ENCODE assay signal across 8 mouse cellular contexts in the genomic region with DNA sequence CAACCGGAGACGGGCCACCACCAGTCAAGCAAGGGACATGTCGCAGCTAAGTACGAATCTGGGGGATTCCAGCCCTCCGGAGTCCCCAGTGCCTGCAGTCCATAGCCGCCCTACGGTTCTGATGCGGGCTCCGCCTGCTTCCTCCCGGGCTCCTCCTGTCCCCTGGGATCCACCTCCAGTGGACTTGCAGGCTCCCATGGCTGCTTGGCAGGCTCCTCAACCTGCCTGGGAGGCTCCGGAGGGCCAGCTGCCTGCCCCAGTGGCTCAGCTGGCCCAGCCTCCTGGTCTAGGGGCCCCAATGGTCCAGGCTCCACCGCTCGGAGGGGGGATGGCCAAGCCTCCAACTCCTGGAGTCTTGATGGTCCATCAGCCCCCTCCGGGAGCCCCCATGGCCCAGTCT. TPM values are rescaled to one million over a fixed set of nuclear protein-coding genes. Genes with fewer than 3 reads are reported as not detected.
A peak's percentile ranks its signal among the peaks of the same experiment; 100 is the strongest.
DNase-seq lines count a peak whose midpoint lies in the region; ATAC-seq and TF ChIP-seq lines count a peak whose summit lies in the region.

No protein-coding gene starts in this region.

- no peaks in the 10 kb centered on the region for H3K36me3 ChIP-seq in neural tube, embryonic 11.5 days (ENCODE audit: control insufficient read depth, insufficient read depth, low read length)
- no peaks in the 10 kb centered on the region for H3K36me3 ChIP-seq in limb, embryonic 14.5 days (ENCODE audit: control insufficient read depth, insufficient read depth, low read length)

- peak; percentile 67 for ATAC-seq in neural tube, embryonic 11.5 days (ENCODE audit: insufficient read depth, low FRiP score, low TSS enrichment)
- peak; percentile 34 for ATAC-seq in limb, embryonic 14.5 days (ENCODE audit: low FRiP score, low read depth)
- ATAC-seq in frontal cortex, adult (ENCODE audit: low TSS enrichment): no peak

- H3K27ac ChIP-seq in neural tube, embryonic 11.5 days (ENCODE audit: low read depth, low read length): 0 out of 2 replicates have a peak overlapping the region, but pooled peaks have one; percentile 44
- 0 out of 2 replicates have a peak overlapping the region, but pooled peaks have one; percentile 55 for H3K27ac ChIP-seq in limb, embryonic 14.5 days (replicated peaks; ENCODE audit: low read depth, low read length)

- no peak for TF ChIP-seq POLR2A in limb, embryonic 14.5 days (IDR thresholded peaks at IDR 0.05; ENCODE audit: borderline replicate concordance, extremely low read depth, insufficient read depth, insufficient read length)

- 44% methylated on average over 14 of the region's 14 CpGs for WGBS in neural tube, embryonic 11.5 days
- 35% methylated on average over 11 of the region's 14 CpGs for WGBS in limb, embryonic 14.5 days

- H3K4me3 ChIP-seq in neural tube, embryonic 11.5 days (ENCODE audit: low read depth, low read length): peak overlapping the region; percentile 46
- H3K4me3 ChIP-seq in limb, embryonic 14.5 days (replicated peaks; ENCODE audit: low read length): peak overlapping the region; percentile 50

- peak overlapping the region; percentile 70 for H3K9ac ChIP-seq in neural tube, embryonic 11.5 days (ENCODE audit: low read length)
- H3K9ac ChIP-seq in limb, embryonic 14.5 days (ENCODE audit: low read depth, low read length, severe bottlenecking): peak overlapping the region; percentile 71

- H3K27me3 ChIP-seq in neural tube, embryonic 11.5 days (ENCODE audit: control insufficient read depth, insufficient read depth, low read length): no peaks in the 10 kb centered on the region
- H3K27me3 ChIP-seq in limb, embryonic 14.5 days (ENCODE audit: control insufficient read depth, insufficient read depth, low read length): no peaks in the 10 kb centered on the region

- peak; percentile 54 for DNase-seq in adrenal gland, postnatal 14 days
- DNase-seq in adrenal gland, adult (ENCODE audit: inconsistent age in 2 of 2, low spot score in 1 of 2): no peak
- no peak for DNase-seq in neural tube, embryonic 11.5 days (ENCODE audit: low spot score)
- no peak for DNase-seq in neural tube, embryonic 10.5 days (ENCODE audit: extremely low spot score, low spot score)
- no peak for DNase-seq in limb, embryonic 14.5 days (ENCODE audit: low spot score)
- peak; percentile 41 for DNase-seq in testis, postnatal 10 days (ENCODE audit: low spot score)
- DNase-seq in right cerebral cortex, adult 2 months (ENCODE audit: low spot score in 2 of 2): no peak

- H3K4me2 ChIP-seq in neural tube, embryonic 11.5 days (ENCODE audit: low read depth): peak overlapping the region; percentile 61
- peak overlapping the region; percentile 57 for H3K4me2 ChIP-seq in limb, embryonic 14.5 days (replicated peaks; ENCODE audit: low read depth, low read length, severe bottlenecking)

- peaks cover 5% of the 10 kb centered on the region; the same call in 1 of the 2 replicates for H3K9me3 ChIP-seq in neural tube, embryonic 11.5 days (ENCODE audit: control insufficient read depth, low read length)
- H3K9me3 ChIP-seq in limb, embryonic 14.5 days (ENCODE audit: control insufficient read depth, low read length): peaks cover 7% of the 10 kb centered on the region; the same call in 1 of the 2 replicates

- H3K4me1 ChIP-seq in neural tube, embryonic 11.5 days (ENCODE audit: control insufficient read depth, insufficient read depth, low read length): no peaks in the 10 kb centered on the region
- no peaks in the 10 kb centered on the region for H3K4me1 ChIP-seq in limb, embryonic 14.5 days (ENCODE audit: control insufficient read depth, insufficient read depth, low read length)

RNA-seq across cellular contexts. Expression of a gene that starts 0.5 kb away (rescaled TPM):
- total RNA-seq in adrenal gland, postnatal 14 days (2021): 2.0 and 3.1 TPM in 2 replicates
- 6.0 and 7.5 TPM in 2 replicates for polyA plus RNA-seq in neural tube, embryonic 11.5 days (2014; fragmentation: Nextera tagmentation; extraction: Ambion mirVana)
- 35.7 and 49.9 TPM in 2 replicates for polyA plus RNA-seq in limb, embryonic 14.5 days (2012; rRNA removed)
- polyA plus RNA-seq in limb, embryonic 14.5 days (2014; fragmentation: Nextera tagmentation; extraction: Ambion mirVana): 5.5 and 7.2 TPM in 2 replicates

RNA-seq across cellular contexts. Expression of a gene that starts 30.9 kb away (rescaled TPM):
- total RNA-seq in adrenal gland, postnatal 14 days (2021): 77.8 and 79.0 TPM in 2 replicates
- 190 and 203 TPM in 2 replicates for polyA plus RNA-seq in neural tube, embryonic 11.5 days (2014; fragmentation: Nextera tagmentation; extraction: Ambion mirVana)
- 103 and 109 TPM in 2 replicates for polyA plus RNA-seq in limb, embryonic 14.5 days (2012; rRNA removed)
- 121 and 139 TPM in 2 replicates for polyA plus RNA-seq in limb, embryonic 14.5 days (2014; fragmentation: Nextera tagmentation; extraction: Ambion mirVana)

RNA-seq across cellular contexts. Expression of a gene that starts 42.6 kb away (rescaled TPM):
- 0.78 and 1.4 TPM in 2 replicates for total RNA-seq in adrenal gland, postnatal 14 days (2021)
- polyA plus RNA-seq in neural tube, embryonic 11.5 days (2014; fragmentation: Nextera tagmentation; extraction: Ambion mirVana): 12.7 and 13.2 TPM in 2 replicates
- polyA plus RNA-seq in limb, embryonic 14.5 days (2012; rRNA removed): 7.4 and 7.7 TPM in 2 replicates
- 6.5 and 6.8 TPM in 2 replicates for polyA plus RNA-seq in limb, embryonic 14.5 days (2014; fragmentation: Nextera tagmentation; extraction: Ambion mirVana)

Comparison
In these comparisons a context has a peak if more than half of its experiments do, and no peak if none do; other contexts are left out.
1. DNase-seq: peak in adrenal gland, postnatal 14 days (single experiment) and testis, postnatal 10 days (single experiment); none in adrenal gland, adult (0 of 2), neural tube, embryonic 11.5 days (single experiment), neural tube, embryonic 10.5 days (single experiment), limb, embryonic 14.5 days (single experiment) and right cerebral cortex, adult 2 months (0 of 2).